Mouse (Mus musculus) T-cell, adult 2 months (primary cell): Measurements from ENCODE around the gene 4933428G20Rik.

Experiments used
- DNase-seq: peaks from one replicate; pipeline ENCODE4 v3.0.0; 2022; ENCODE audit warnings: low spot score

The 4933428G20Rik gene

GRCm38 (mm10) chr11:97505784-97506183 is 5.6 kb upstream of the 4933428G20Rik start:
- DNase-seq, result no peak

GRCm38 (mm10) chr11:97502846-97503245 is 2.7 kb upstream of the 4933428G20Rik start:
- DNase-seq, result no peak

- DNase-seq, result no peak
Observed at GRCm38 (mm10) chr11:97502383-97502782, 2.2 kb upstream of the 4933428G20Rik start.

- no peak for DNase-seq
Observed at GRCm38 (mm10) chr11:97500720-97501448, 744 bp upstream of the 4933428G20Rik start.

GRCm38 (mm10) chr11:97497543-97497942 is 2.6 kb downstream of the 4933428G20Rik start:
- no peak for DNase-seq

GRCm38 (mm10) chr11:97492836-97493235 is 7.3 kb downstream of the 4933428G20Rik start:
- no peak for DNase-seq

- no peak for DNase-seq
Observed at GRCm38 (mm10) chr11:97491640-97492039, 8.5 kb downstream of the 4933428G20Rik start.

- DNase-seq, result peak; percentile 75
Observed at GRCm38 (mm10) chr11:97489589-97490324, 10.4 kb downstream of the 4933428G20Rik start.

- DNase-seq, result no peak
Observed at GRCm38 (mm10) chr11:97487656-97488055, 12.5 kb downstream of the 4933428G20Rik start.

GRCm38 (mm10) chr11:97485661-97486060 is 14.5 kb downstream of the 4933428G20Rik start:
- DNase-seq, result no peak

GRCm38 (mm10) chr11:97479824-97480223 is 20.3 kb downstream of the 4933428G20Rik start:
- no peak for DNase-seq

- no peak for DNase-seq
Observed at GRCm38 (mm10) chr11:97479085-97479484, 21.1 kb downstream of the 4933428G20Rik start.

GRCm38 (mm10) chr11:97478345-97478744 is 21.8 kb downstream of the 4933428G20Rik start:
- DNase-seq, result no peak

GRCm38 (mm10) chr11:97477431-97477830 is 22.7 kb downstream of the 4933428G20Rik start:
- no peak for DNase-seq

- peak; percentile 53 for DNase-seq
Observed at GRCm38 (mm10) chr11:97476334-97477095, 23.6 kb downstream of the 4933428G20Rik start.

GRCm38 (mm10) chr11:97471276-97471675 is 28.9 kb downstream of the 4933428G20Rik start:
- DNase-seq, result no peak

- no peak for DNase-seq
Observed at GRCm38 (mm10) chr11:97469828-97470227, 30.3 kb downstream of the 4933428G20Rik start.

- DNase-seq, result peak; percentile 74
Observed at GRCm38 (mm10) chr11:97468639-97469287, 31.4 kb downstream of the 4933428G20Rik start.

- no peak for DNase-seq
Observed at GRCm38 (mm10) chr11:97466444-97467160, 33.5 kb downstream of the 4933428G20Rik start.

- DNase-seq, result no peak
Observed at GRCm38 (mm10) chr11:97465957-97466356, 34.2 kb downstream of the 4933428G20Rik start.

- DNase-seq, result no peak
Observed at GRCm38 (mm10) chr11:97463991-97464390, 36.1 kb downstream of the 4933428G20Rik start.
